Mouse (Mus musculus) heart, postnatal 36 days (tissue): ENCODE data around the gene Gm9747. TPM values are rescaled to one million over a fixed set of nuclear protein-coding genes. Genes with fewer than 3 reads are reported as not detected.

Experiments used
- total RNA-seq, 2 experiments: library from RNA; stranded (reverse); gene quantifications; 2 replicates each; pipeline ENCODE4 v1.2.3; 2021

Gm9747 gene
- total RNA-seq, 2 experiments from 2014 or later, result not detected

Other genes starting within 250 kb of the Gm9747 start
- 10 to 100 TPM; 36.6 to 41.5 TPM for gene Irs1, start 58.3 kb downstream of the Gm9747 start, total RNA-seq
- gene Rhbdd1, start 83.3 kb downstream of the Gm9747 start, total RNA-seq, result 10 to 100 TPM in 1 of 2 experiments, 1 to 10 TPM in 1; 9.5 to 12.1 TPM